Mouse (Mus musculus) fibroblast of lung, adult 2 months (primary cell): Measurements from ENCODE around the gene Stoml3.

ENCODE experiments used
- DNase-seq: peaks from one replicate; pipeline ENCODE4 v3.0.0-alpha.2; 2011; ENCODE audit warnings: low read depth

Gene Stoml3

GRCm38 (mm10) chr3:53488353-53488752, at the start of gene Stoml3:
TSS of gene Stoml3 (plus strand) at chr3:53488653.
- DNase-seq: no peak

GRCm38 (mm10) chr3:53445540-53445939, 42.9 kb upstream of the Stoml3 start:
- DNase-seq: no peak

GRCm38 (mm10) chr3:53446801-53447200, 41.7 kb upstream of the Stoml3 start:
- DNase-seq: no peak

- peak; percentile 68 for DNase-seq
Measured at GRCm38 (mm10) chr3:53448208-53448607, 40.2 kb upstream of the Stoml3 start.

- no peak for DNase-seq
Measured at GRCm38 (mm10) chr3:53450666-53451065, 37.8 kb upstream of the Stoml3 start.

GRCm38 (mm10) chr3:53452351-53452750, 36.1 kb upstream of the Stoml3 start:
- no peak for DNase-seq

GRCm38 (mm10) chr3:53453346-53453745, 35.1 kb upstream of the Stoml3 start:
- DNase-seq: no peak

GRCm38 (mm10) chr3:53454005-53454404, 34.4 kb upstream of the Stoml3 start:
- DNase-seq: no peak

GRCm38 (mm10) chr3:53454561-53454960, 33.9 kb upstream of the Stoml3 start:
- no peak for DNase-seq

- no peak for DNase-seq
Measured at GRCm38 (mm10) chr3:53454984-53455383, 33.5 kb upstream of the Stoml3 start.

- DNase-seq: no peak
Measured at GRCm38 (mm10) chr3:53457750-53458149, 30.7 kb upstream of the Stoml3 start.

GRCm38 (mm10) chr3:53460106-53460505, 28.3 kb upstream of the Stoml3 start:
- no peak for DNase-seq

- no peak for DNase-seq
Measured at GRCm38 (mm10) chr3:53462701-53463045, 25.8 kb upstream of the Stoml3 start.

- peak; percentile 97 for DNase-seq
Measured at GRCm38 (mm10) chr3:53463046-53463764, 25.2 kb upstream of the Stoml3 start, which contains the start of the genes Nhlrc3 and Proser1. TSS of gene Nhlrc3 (minus strand) at chr3:53463332. TSS of gene Proser1 (plus strand) at chr3:53463666.

GRCm38 (mm10) chr3:53463765-53464114, 24.7 kb upstream of the Stoml3 start:
- no peak for DNase-seq

GRCm38 (mm10) chr3:53464146-53464698, 24.2 kb upstream of the Stoml3 start:
- DNase-seq: no peak

GRCm38 (mm10) chr3:53465330-53465729, 23.1 kb upstream of the Stoml3 start:
- DNase-seq: no peak

- DNase-seq: no peak
Measured at GRCm38 (mm10) chr3:53466481-53466880, 22.0 kb upstream of the Stoml3 start.

- DNase-seq: no peak
Measured at GRCm38 (mm10) chr3:53467356-53467755, 21.1 kb upstream of the Stoml3 start.

GRCm38 (mm10) chr3:53469650-53470049, 18.8 kb upstream of the Stoml3 start:
- no peak for DNase-seq

GRCm38 (mm10) chr3:53472061-53472460, 16.4 kb upstream of the Stoml3 start:
- no peak for DNase-seq

- DNase-seq: no peak
Measured at GRCm38 (mm10) chr3:53474179-53474578, 14.3 kb upstream of the Stoml3 start.

GRCm38 (mm10) chr3:53475889-53476288, 12.6 kb upstream of the Stoml3 start:
- DNase-seq: no peak

- no peak for DNase-seq
Measured at GRCm38 (mm10) chr3:53477468-53477867, 11.0 kb upstream of the Stoml3 start.
